Mouse (Mus musculus): ENCODE results near the gene Rapgef4.

DNA sequence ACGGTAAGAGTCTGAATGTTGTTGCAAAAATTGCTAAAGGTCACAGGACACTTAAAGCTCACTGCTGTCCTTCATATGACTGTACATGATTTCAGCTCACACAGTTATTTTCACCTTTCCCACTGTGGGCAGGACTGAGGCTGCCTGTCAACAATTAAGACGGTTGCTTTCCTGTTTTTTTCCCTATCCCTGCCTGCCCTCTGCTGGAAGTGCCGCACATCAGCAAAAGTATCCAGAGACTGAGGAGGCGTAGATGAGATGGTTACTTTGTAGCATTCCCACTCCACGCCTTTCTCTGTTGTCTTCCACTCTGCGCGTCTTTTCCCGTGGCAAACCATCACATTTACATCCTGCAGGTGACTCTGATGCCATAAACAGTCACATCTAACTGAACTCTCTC lies 25.4 kb upstream of the Rapgef4 start:
- no peak for TF ChIP-seq CTCF (IDR thresholded peaks at IDR 0.05; ENCODE audit: low read depth, low read length)
- TF ChIP-seq GATA1 (IDR thresholded peaks at IDR 0.05; ENCODE audit: borderline replicate concordance, low read length), result no peak
- no peak for TF ChIP-seq GATA2 (IDR thresholded peaks at IDR 0.05; ENCODE audit: borderline replicate concordance, low read depth, low read length)
